Mouse (Mus musculus): ENCODE measurements around the gene Itpk1.

DNA sequence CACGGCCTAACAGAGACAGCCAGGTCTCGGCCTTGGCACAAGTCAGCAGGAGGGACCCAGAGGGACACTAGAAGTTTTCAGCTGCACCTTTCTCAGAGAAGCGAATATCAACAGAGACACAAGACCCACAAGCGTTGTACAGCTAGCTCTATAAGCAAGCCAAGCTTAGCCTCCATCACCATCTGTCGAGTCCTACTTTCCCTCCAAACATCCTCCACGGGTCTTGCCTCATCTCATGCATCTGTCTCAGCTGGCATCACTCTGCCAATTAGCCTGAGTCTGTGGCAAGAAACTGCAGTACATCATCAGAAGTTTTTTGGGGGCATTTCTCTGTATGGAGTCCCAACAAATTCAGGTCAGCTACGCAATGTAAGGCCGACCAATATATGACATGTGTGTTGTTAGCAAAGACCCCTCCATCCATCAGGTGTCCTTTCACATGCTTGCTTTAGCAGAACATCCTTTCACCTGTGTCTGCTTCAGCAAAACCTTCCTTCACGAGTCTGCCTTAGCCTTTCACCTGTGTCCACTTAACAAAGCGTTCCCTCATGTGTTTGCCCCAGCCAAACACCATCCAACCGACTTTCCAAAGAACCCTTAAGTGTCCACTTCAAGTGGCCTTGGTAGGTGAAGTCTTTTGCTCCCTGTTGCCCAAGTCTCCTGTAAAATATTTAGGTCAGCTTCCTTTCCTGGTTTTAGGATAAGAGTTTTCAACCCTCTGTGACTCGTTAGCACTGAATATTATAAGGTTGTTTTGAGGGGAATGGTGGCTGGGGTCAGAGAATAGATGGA is 184.6 kb downstream of the Itpk1 start:
- TF ChIP-seq MAX (IDR thresholded peaks at IDR 0.05) (no peak), CTCF (IDR thresholded peaks at IDR 0.05; ENCODE audit: control insufficient read depth, insufficient read depth, insufficient read length) (no peak), USF1 (IDR thresholded peaks at IDR 0.05; ENCODE audit: low read depth) (no peak), FOSL1 (IDR thresholded peaks at IDR 0.05; ENCODE audit: insufficient read depth, low read length, poor library complexity, severe bottlenecking) (no peak), MYOG (IDR thresholded peaks at IDR 0.05; ENCODE audit: control insufficient read depth, extremely low read depth, insufficient read length) (no peak), MYOD1 (IDR thresholded peaks at IDR 0.05; ENCODE audit: control insufficient read depth, insufficient read length, low read depth) (no peak)

All from C2C12 (cell line).